Mouse (Mus musculus): ENCODE results near the gene Hspb6. TPM values are rescaled to one million over a fixed set of nuclear protein-coding genes. Genes with fewer than 3 reads are reported as not detected.

The Hspb6 gene
- polyA plus RNA-seq, 1 experiment from 2014 or later = 27.0 TPM

GRCm38 (mm10) chr7:30522871-30523270 is 29.1 kb upstream of the Hspb6 start:
- TF ChIP-seq CTCF (IDR thresholded peaks at IDR 0.05) (no peak), EP300 (IDR thresholded peaks at IDR 0.05) (no peak)
- Histone ChIP-seq H3K27me3 (replicated peaks; ENCODE audit: insufficient read depth, low read length) (no peaks in the 10 kb centered on the region), H3K9ac (replicated peaks; ENCODE audit: low read depth) (no peak overlapping the region), H3K4me1 (ENCODE audit: insufficient read depth, low read depth, low read length) (peaks cover 4% of the 10 kb centered on the region; the same call in 1 of the 2 replicates), H3K4me3 (ENCODE audit: low read depth, low read length) (no peak overlapping the region), H3K9me3 (ENCODE audit: low read length) (no peaks in the 10 kb centered on the region), H3K36me3 (ENCODE audit: insufficient read depth, low read length) (no peaks in the 10 kb centered on the region), H3K27ac (ENCODE audit: low read length) (no peak overlapping the region), H3K4me2 (replicated peaks; ENCODE audit: low read depth, low read length) (no peak overlapping the region)
- WGBS = 84% methylated on average over 10 of the region's 10 CpGs
- no peak for DNase-seq (ENCODE audit: low spot score)
- no peak for ATAC-seq

GRCm38 (mm10) chr7:30524487-30524886 is 27.5 kb upstream of the Hspb6 start:
- no peak overlapping the region for H3K4me2 ChIP-seq (replicated peaks; ENCODE audit: low read depth, low read length)
- DNase-seq (ENCODE audit: low spot score) (no peak), ATAC-seq (no peak)
- H3K36me3 ChIP-seq (ENCODE audit: insufficient read depth, low read length) = no peaks in the 10 kb centered on the region
- no peak overlapping the region for H3K9ac ChIP-seq (replicated peaks; ENCODE audit: low read depth)
- no peaks in the 10 kb centered on the region for H3K9me3 ChIP-seq (ENCODE audit: low read length)
- peaks cover 4% of the 10 kb centered on the region; the same call in 1 of the 2 replicates for H3K4me1 ChIP-seq (ENCODE audit: insufficient read depth, low read depth, low read length)
- H3K4me3 ChIP-seq (ENCODE audit: low read depth, low read length) = no peak overlapping the region
- no peaks in the 10 kb centered on the region for H3K27me3 ChIP-seq (replicated peaks; ENCODE audit: insufficient read depth, low read length)
- WGBS = 94% methylated on average over 6 of the region's 6 CpGs
- TF ChIP-seq CTCF (IDR thresholded peaks at IDR 0.05) (no peak), EP300 (IDR thresholded peaks at IDR 0.05) (no peak)
- no peak overlapping the region for H3K27ac ChIP-seq (ENCODE audit: low read length)

- TF ChIP-seq CTCF (IDR thresholded peaks at IDR 0.05) (no peak), EP300 (IDR thresholded peaks at IDR 0.05) (no peak)
- Histone ChIP-seq H3K9ac (replicated peaks; ENCODE audit: low read depth) (no peak overlapping the region), H3K9me3 (ENCODE audit: low read length) (no peaks in the 10 kb centered on the region), H3K27ac (ENCODE audit: low read length) (0 out of 2 replicates have a peak overlapping the region, but pooled peaks have one; percentile 4), H3K36me3 (ENCODE audit: insufficient read depth, low read length) (peaks cover 11% of the 10 kb centered on the region; the same call in 1 of the 2 replicates), H3K27me3 (replicated peaks; ENCODE audit: insufficient read depth, low read length) (no peaks in the 10 kb centered on the region), H3K4me3 (ENCODE audit: low read depth, low read length) (peak overlapping the region; percentile 3; the same call in 1 of the 2 replicates), H3K4me2 (replicated peaks; ENCODE audit: low read depth, low read length) (peak overlapping the region; percentile 40), H3K4me1 (ENCODE audit: insufficient read depth, low read depth, low read length) (peaks cover 4% of the 10 kb centered on the region; the same call in 1 of the 2 replicates)
- WGBS = 32% methylated on average over 10 of the region's 10 CpGs
- peak; percentile 65 for ATAC-seq
- peak; percentile 65 for DNase-seq (ENCODE audit: low spot score)
Observed at GRCm38 (mm10) chr7:30525954-30526353, 26.0 kb upstream of the Hspb6 start.

GRCm38 (mm10) chr7:30526399-30526798 is 25.6 kb upstream of the Hspb6 start:
- peak overlapping the region; percentile 4; the same call in 1 of the 2 replicates for H3K27ac ChIP-seq (ENCODE audit: low read length)

GRCm38 (mm10) chr7:30526981-30527380 is 25.0 kb upstream of the Hspb6 start:
- Histone ChIP-seq H3K9me3 (ENCODE audit: low read length) (no peaks in the 10 kb centered on the region), H3K27ac (ENCODE audit: low read length) (no peak overlapping the region), H3K9ac (replicated peaks; ENCODE audit: low read depth) (no peak overlapping the region), H3K4me1 (ENCODE audit: insufficient read depth, low read depth, low read length) (peaks cover 4% of the 10 kb centered on the region; the same call in 1 of the 2 replicates), H3K36me3 (ENCODE audit: insufficient read depth, low read length) (peaks cover 11% of the 10 kb centered on the region; the same call in 1 of the 2 replicates), H3K4me3 (ENCODE audit: low read depth, low read length) (no peak overlapping the region), H3K27me3 (replicated peaks; ENCODE audit: insufficient read depth, low read length) (no peaks in the 10 kb centered on the region), H3K4me2 (replicated peaks; ENCODE audit: low read depth, low read length) (no peak overlapping the region)
- DNase-seq (ENCODE audit: low spot score) (no peak), ATAC-seq (no peak)
- no peak for TF ChIP-seq CTCF (IDR thresholded peaks at IDR 0.05)
- TF ChIP-seq EP300 (IDR thresholded peaks at IDR 0.05) = no peak
- WGBS = 85% methylated on average over 10 of the region's 14 CpGs

More at GRCm38 (mm10) chr7:30526399-30526798, 25.6 kb upstream of the Hspb6 start:
- 0 out of 2 replicates have a peak overlapping the region, but pooled peaks have one; percentile 3 for H3K4me3 ChIP-seq (ENCODE audit: low read depth, low read length)
- ATAC-seq = 0 out of 2 replicates have a peak, but pooled peaks have one; percentile 6
- 39% methylated on average over 17 of the region's 17 CpGs for WGBS
- no peak for DNase-seq (ENCODE audit: low spot score)
- H3K36me3 ChIP-seq (ENCODE audit: insufficient read depth, low read length) = peaks cover 11% of the 10 kb centered on the region; the same call in 1 of the 2 replicates
- no peaks in the 10 kb centered on the region for H3K9me3 ChIP-seq (ENCODE audit: low read length)
- no peak overlapping the region for H3K9ac ChIP-seq (replicated peaks; ENCODE audit: low read depth)
- H3K4me2 ChIP-seq (replicated peaks; ENCODE audit: low read depth, low read length) = peak overlapping the region; percentile 40
- peaks cover 4% of the 10 kb centered on the region; the same call in 1 of the 2 replicates for H3K4me1 ChIP-seq (ENCODE audit: insufficient read depth, low read depth, low read length)
- no peak for TF ChIP-seq CTCF (IDR thresholded peaks at IDR 0.05)
- TF ChIP-seq EP300 (IDR thresholded peaks at IDR 0.05) = no peak
- H3K27me3 ChIP-seq (replicated peaks; ENCODE audit: insufficient read depth, low read length) = no peaks in the 10 kb centered on the region

GRCm38 (mm10) chr7:30531291-30531815 is 20.6 kb upstream of the Hspb6 start:
- H3K27me3 ChIP-seq (replicated peaks; ENCODE audit: insufficient read depth, low read length) = no peaks in the 10 kb centered on the region
- H3K36me3 ChIP-seq (ENCODE audit: insufficient read depth, low read length) = peaks cover 11% of the 10 kb centered on the region; the same call in 1 of the 2 replicates
- DNase-seq (ENCODE audit: low spot score) = no peak
- no peak for TF ChIP-seq CTCF (IDR thresholded peaks at IDR 0.05)
- WGBS = 83% methylated on average over 9 of the region's 9 CpGs
- no peaks in the 10 kb centered on the region for H3K9me3 ChIP-seq (ENCODE audit: low read length)
- no peak overlapping the region for H3K4me3 ChIP-seq (ENCODE audit: low read depth, low read length)
- ATAC-seq = no peak
- H3K27ac ChIP-seq (ENCODE audit: low read length) = no peak overlapping the region
- no peak overlapping the region for H3K9ac ChIP-seq (replicated peaks; ENCODE audit: low read depth)
- no peak overlapping the region for H3K4me2 ChIP-seq (replicated peaks; ENCODE audit: low read depth, low read length)
- peaks cover 3% of the 10 kb centered on the region; the same call in 1 of the 2 replicates for H3K4me1 ChIP-seq (ENCODE audit: insufficient read depth, low read depth, low read length)

Data from lung, postnatal 0 days (tissue).